ENCODE assay signal across 8 mouse cellular contexts in the genomic region with DNA sequence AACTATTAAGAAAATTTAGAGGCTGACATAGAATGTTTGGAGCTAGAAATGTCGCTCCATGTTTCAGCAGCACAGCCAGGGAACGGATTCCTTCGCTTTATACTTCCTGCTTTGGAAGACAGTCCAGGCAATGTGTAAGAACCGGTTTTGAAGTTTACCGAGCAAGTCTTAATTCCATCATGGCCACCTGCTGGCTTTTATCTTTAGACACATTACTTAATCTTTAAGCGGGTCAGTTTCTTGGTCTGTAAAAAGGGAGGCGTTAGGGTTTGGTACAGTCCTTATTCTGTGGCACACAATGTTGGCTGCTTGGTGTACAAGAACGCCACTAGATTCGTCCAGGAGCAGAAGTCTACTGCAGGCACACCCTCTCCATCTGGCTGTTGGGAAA. TPM values are rescaled to one million over a fixed set of nuclear protein-coding genes. Genes with fewer than 3 reads are reported as not detected.
DNase-seq lines count a peak whose midpoint lies in the region; ATAC-seq lines count a peak whose summit lies in the region.

No protein-coding gene starts in this region.

- H3K9me3 ChIP-seq in lung, embryonic 16.5 days (ENCODE audit: control insufficient read depth, low read length): no peaks in the 10 kb centered on the region
- no peaks in the 10 kb centered on the region for H3K9me3 ChIP-seq in limb, embryonic 12.5 days
- H3K9me3 ChIP-seq in stomach, embryonic 14.5 days (ENCODE audit: control insufficient read depth, low read depth, low read length): no peaks in the 10 kb centered on the region

- no peaks in the 10 kb centered on the region for H3K27me3 ChIP-seq in lung, embryonic 16.5 days (ENCODE audit: control insufficient read depth, insufficient read depth, low read depth, low read length)
- no peaks in the 10 kb centered on the region for H3K27me3 ChIP-seq in limb, embryonic 12.5 days
- H3K27me3 ChIP-seq in stomach, embryonic 14.5 days (ENCODE audit: control insufficient read depth, insufficient read depth, low read length): no peaks in the 10 kb centered on the region

- peak overlapping the region; percentile 98 for H3K27ac ChIP-seq in lung, embryonic 16.5 days (ENCODE audit: low read length)
- peak overlapping the region; percentile 99 for H3K27ac ChIP-seq in limb, embryonic 12.5 days
- H3K27ac ChIP-seq in stomach, embryonic 14.5 days (ENCODE audit: low read length): peak overlapping the region; percentile 98

- peaks cover 14% of the 10 kb centered on the region; the same call in 1 of the 2 replicates for H3K4me1 ChIP-seq in lung, embryonic 16.5 days (replicated peaks; ENCODE audit: control insufficient read depth, insufficient read depth, low read length)
- H3K4me1 ChIP-seq in limb, embryonic 12.5 days (replicated peaks): peaks cover 16% of the 10 kb centered on the region
- peaks cover 9% of the 10 kb centered on the region; the same call in 1 of the 2 replicates for H3K4me1 ChIP-seq in stomach, embryonic 14.5 days (ENCODE audit: control insufficient read depth, insufficient read depth, low read length)

- no peaks in the 10 kb centered on the region for H3K36me3 ChIP-seq in lung, embryonic 16.5 days (ENCODE audit: control insufficient read depth, insufficient read depth, low read length)
- H3K36me3 ChIP-seq in limb, embryonic 12.5 days: peaks cover 8% of the 10 kb centered on the region; the same call in 1 of the 2 replicates
- peaks cover 1% of the 10 kb centered on the region; the same call in 1 of the 2 replicates for H3K36me3 ChIP-seq in stomach, embryonic 14.5 days (ENCODE audit: control insufficient read depth, insufficient read depth, low read length)

- DNase-seq in lung, adult 18-20 months: no peak
- DNase-seq in embryo, embryonic 11 days: no peak
- DNase-seq in embryo, embryonic 10.5 days (ENCODE audit: low spot score): no peak
- no peak for DNase-seq in layer of hippocampus, adult 18-20 months (ENCODE audit: low spot score in 2 of 2)

- no peak; the same call in 1 of the 2 replicates for ATAC-seq in lung, embryonic 16.5 days (ENCODE audit: low read depth)
- 0 out of 2 replicates have a peak, but pooled peaks have one; percentile 4 for ATAC-seq in erythroid progenitor cell, adult 5-6 weeks (replicated peaks; ENCODE audit: low FRiP score, poor library complexity, severe bottlenecking)
- ATAC-seq in limb, embryonic 12.5 days (ENCODE audit: insufficient number of reproducible peaks, insufficient read depth, low FRiP score, low TSS enrichment, low read depth): no peak
- no peak; the same call in 1 of the 2 replicates for ATAC-seq in stomach, embryonic 14.5 days (ENCODE audit: insufficient number of reproducible peaks, insufficient read depth, low FRiP score, low read depth)

- WGBS in lung, embryonic 16.5 days: 14% methylated on average over 9 of the region's 9 CpGs
- 23% methylated on average over 9 of the region's 9 CpGs for WGBS in limb, embryonic 12.5 days
- WGBS in stomach, embryonic 14.5 days: 9% methylated on average over 9 of the region's 9 CpGs

- peak overlapping the region; percentile 82 for H3K4me3 ChIP-seq in lung, embryonic 16.5 days (ENCODE audit: low read length)
- peak overlapping the region; percentile 74 for H3K4me3 ChIP-seq in limb, embryonic 12.5 days (replicated peaks)
- H3K4me3 ChIP-seq in stomach, embryonic 14.5 days (ENCODE audit: low read depth, low read length): peak overlapping the region; percentile 69

- H3K4me2 ChIP-seq in lung, embryonic 16.5 days (ENCODE audit: low read depth, low read length): peak overlapping the region; percentile 60
- H3K4me2 ChIP-seq in limb, embryonic 12.5 days: peak overlapping the region; percentile 48
- H3K4me2 ChIP-seq in stomach, embryonic 14.5 days (replicated peaks; ENCODE audit: low read depth, low read length): peak overlapping the region; percentile 40

- peak overlapping the region; percentile 99 for H3K9ac ChIP-seq in lung, embryonic 16.5 days (ENCODE audit: low read length)
- H3K9ac ChIP-seq in limb, embryonic 12.5 days (replicated peaks): peak overlapping the region; percentile 97; the same call in 1 of the 2 replicates
- no peak overlapping the region; the same call in 1 of the 2 replicates for H3K9ac ChIP-seq in stomach, embryonic 14.5 days (replicated peaks; ENCODE audit: low read depth, low read length)

RNA-seq across cellular contexts. Expression of a gene that starts 0.3 kb away (rescaled TPM):
- 18.9 and 19.9 TPM in 2 replicates for polyA plus RNA-seq in lung, embryonic 16.5 days (2015; fragmentation: Nextera tagmentation; extraction: Ambion mirVana)
- 5.9 and 11.2 TPM in 2 replicates for total RNA-seq in erythroid progenitor cell, adult 5-6 weeks (2015; ENCODE audit: low replicate concordance)
- total RNA-seq in erythroid progenitor cell, adult 5-6 weeks (2017; ENCODE audit: low replicate concordance): 3.0 and 4.3 TPM in 2 replicates
- 21.5 and 23.2 TPM in 2 replicates for polyA plus RNA-seq in limb, embryonic 12.5 days (2016; fragmentation: Nextera tagmentation; extraction: Ambion mirVana)
- polyA plus RNA-seq in stomach, embryonic 14.5 days (2014; fragmentation: Nextera tagmentation; extraction: Ambion mirVana): 24.3 and 26.5 TPM in 2 replicates
- 10 to 100 TPM; 22.3 to 25.2 TPM for total RNA-seq in layer of hippocampus, adult 18-20 months (2021)
